Mouse (Mus musculus): ENCODE measurements around the gene Ccl22.

Ccl22 gene

GRCm38 (mm10) chr8:94745476-94746184, at the start of gene Ccl22:
Gene Ccl22, plus strand, starts transcription at chr8:94745590.
- DNase-seq = no peak

- peak; percentile 70 for DNase-seq
These were observed 49.4 kb upstream of the Ccl22 start, which contains the start of gene Pllp for GRCm38 (mm10) chr8:94695994-94696384. Gene Pllp, minus strand, starts transcription at chr8:94696278.

- no peak for DNase-seq
These were observed 48.8 kb upstream of the Ccl22 start for GRCm38 (mm10) chr8:94696566-94696965.

GRCm38 (mm10) chr8:94697956-94698355, 47.4 kb upstream of the Ccl22 start:
- DNase-seq = no peak

GRCm38 (mm10) chr8:94699366-94699765, 46.0 kb upstream of the Ccl22 start:
- DNase-seq = no peak

- DNase-seq = no peak
These were observed 44.9 kb upstream of the Ccl22 start for GRCm38 (mm10) chr8:94700421-94700935.

- no peak for DNase-seq
These were observed 43.2 kb upstream of the Ccl22 start for GRCm38 (mm10) chr8:94702156-94702555.

GRCm38 (mm10) chr8:94702844-94703813, 42.3 kb upstream of the Ccl22 start:
- DNase-seq = peak; percentile 89

GRCm38 (mm10) chr8:94703972-94704668, 41.3 kb upstream of the Ccl22 start:
- DNase-seq = peak; percentile 99

- DNase-seq = no peak
These were observed 40.8 kb upstream of the Ccl22 start for GRCm38 (mm10) chr8:94704669-94704984.

- DNase-seq = no peak
These were observed 39.7 kb upstream of the Ccl22 start for GRCm38 (mm10) chr8:94705581-94706245.

GRCm38 (mm10) chr8:94706732-94707395, 38.5 kb upstream of the Ccl22 start:
- DNase-seq = peak; percentile 60

GRCm38 (mm10) chr8:94710336-94710735, 35.1 kb upstream of the Ccl22 start:
- no peak for DNase-seq

- no peak for DNase-seq
These were observed 34.2 kb upstream of the Ccl22 start for GRCm38 (mm10) chr8:94711160-94711718.

GRCm38 (mm10) chr8:94714556-94714955, 30.8 kb upstream of the Ccl22 start:
- DNase-seq = no peak

- no peak for DNase-seq
These were observed 29.5 kb upstream of the Ccl22 start for GRCm38 (mm10) chr8:94715871-94716270.

- no peak for DNase-seq
These were observed 28.5 kb upstream of the Ccl22 start for GRCm38 (mm10) chr8:94716841-94717240.

- no peak for DNase-seq
These were observed 19.4 kb upstream of the Ccl22 start for GRCm38 (mm10) chr8:94725998-94726397.

- no peak for DNase-seq
These were observed 16.1 kb upstream of the Ccl22 start for GRCm38 (mm10) chr8:94729301-94729700.

GRCm38 (mm10) chr8:94733821-94734465, 11.4 kb upstream of the Ccl22 start:
- DNase-seq = no peak

GRCm38 (mm10) chr8:94734735-94735350, 10.5 kb upstream of the Ccl22 start:
- no peak for DNase-seq

All from kidney, adult 18-20 months (tissue).